Mouse (Mus musculus): ENCODE results near the gene Mapk10.

Gene Mapk10

GRCm38 (mm10) chr5:103050319-103050916 lies 160.7 kb downstream of the Mapk10 start:
- no peak for DNase-seq (ENCODE audit: low spot score in 2 of 2)

- DNase-seq (ENCODE audit: low spot score in 2 of 2): no peak
Observed at GRCm38 (mm10) chr5:103048011-103048410, 163.1 kb downstream of the Mapk10 start.

GRCm38 (mm10) chr5:103037752-103038151 lies 173.4 kb downstream of the Mapk10 start:
- no peak for DNase-seq (ENCODE audit: low spot score in 2 of 2)

- DNase-seq (ENCODE audit: low spot score in 2 of 2): peak; percentile 36 to 68
Observed at GRCm38 (mm10) chr5:103028940-103029621, 182.1 kb downstream of the Mapk10 start.

GRCm38 (mm10) chr5:103022504-103023172 lies 188.5 kb downstream of the Mapk10 start:
- no peak for DNase-seq (ENCODE audit: low spot score in 2 of 2)

GRCm38 (mm10) chr5:103021479-103021878 lies 189.7 kb downstream of the Mapk10 start:
- DNase-seq (ENCODE audit: low spot score in 2 of 2): no peak

- DNase-seq (ENCODE audit: low spot score in 2 of 2): no peak
Observed at GRCm38 (mm10) chr5:103020954-103021353, 190.2 kb downstream of the Mapk10 start.

GRCm38 (mm10) chr5:103020127-103020526 lies 191.0 kb downstream of the Mapk10 start:
- DNase-seq (ENCODE audit: low spot score in 2 of 2): no peak

GRCm38 (mm10) chr5:103017637-103018036 lies 193.5 kb downstream of the Mapk10 start:
- no peak for DNase-seq (ENCODE audit: low spot score in 2 of 2)

GRCm38 (mm10) chr5:103014309-103014708 lies 196.8 kb downstream of the Mapk10 start:
- no peak for DNase-seq (ENCODE audit: low spot score in 2 of 2)

GRCm38 (mm10) chr5:103008894-103009293 lies 202.2 kb downstream of the Mapk10 start:
- no peak for DNase-seq (ENCODE audit: low spot score in 2 of 2)

- DNase-seq (ENCODE audit: low spot score in 2 of 2): no peak
Observed at GRCm38 (mm10) chr5:103002116-103002515, 209.0 kb downstream of the Mapk10 start.

- no peak for DNase-seq (ENCODE audit: low spot score in 2 of 2)
Observed at GRCm38 (mm10) chr5:103000572-103000971, 210.6 kb downstream of the Mapk10 start.

- no peak for DNase-seq (ENCODE audit: low spot score in 2 of 2)
Observed at GRCm38 (mm10) chr5:102998524-102998923, 212.6 kb downstream of the Mapk10 start.

GRCm38 (mm10) chr5:102997907-102998306 lies 213.2 kb downstream of the Mapk10 start:
- DNase-seq (ENCODE audit: low spot score in 2 of 2): no peak

GRCm38 (mm10) chr5:102996331-102996730 lies 214.8 kb downstream of the Mapk10 start:
- DNase-seq (ENCODE audit: low spot score in 2 of 2): no peak

- DNase-seq (ENCODE audit: low spot score in 2 of 2): no peak
Observed at GRCm38 (mm10) chr5:102995928-102996327, 215.2 kb downstream of the Mapk10 start.

GRCm38 (mm10) chr5:102993951-102994350 lies 217.2 kb downstream of the Mapk10 start:
- DNase-seq (ENCODE audit: low spot score in 2 of 2): no peak

GRCm38 (mm10) chr5:102991691-102992090 lies 219.4 kb downstream of the Mapk10 start:
- DNase-seq (ENCODE audit: low spot score in 2 of 2): no peak

GRCm38 (mm10) chr5:102978382-102978781 lies 232.8 kb downstream of the Mapk10 start:
- no peak for DNase-seq (ENCODE audit: low spot score in 2 of 2)

- no peak for DNase-seq (ENCODE audit: low spot score in 2 of 2)
Observed at GRCm38 (mm10) chr5:102977138-102977537, 234.0 kb downstream of the Mapk10 start.

- DNase-seq (ENCODE audit: low spot score in 2 of 2): no peak
Observed at GRCm38 (mm10) chr5:102976540-102976939, 234.6 kb downstream of the Mapk10 start.

- no peak for DNase-seq (ENCODE audit: low spot score in 2 of 2)
Observed at GRCm38 (mm10) chr5:102974400-102974799, 236.7 kb downstream of the Mapk10 start.
